Mouse (Mus musculus): ENCODE measurements around the gene Bphl. TPM values are rescaled to one million over a fixed set of nuclear protein-coding genes. Genes with fewer than 3 reads are reported as not detected.

Bphl gene
- 50.7 and 53.5 TPM in 2 replicates for polyA plus RNA-seq (2012; rRNA removed)

GRCm38 (mm10) chr13:34037172-34038055 is at the start of gene Bphl:
Bphl (plus strand) TSS chr13:34037597.

GRCm38 (mm10) chr13:34002058-34003006 is 35.1 kb upstream of the Bphl start, which contains the start of the genes Ripk1 and Serpinb6a:
Ripk1 (plus strand) TSS chr13:34002363.
Serpinb6a (minus strand) TSS chr13:34002794.

GRCm38 (mm10) chr13:34077492-34078271 is 40.3 kb downstream of the Bphl start, which contains the start of gene Tubb2a:
Tubb2a (minus strand) TSS chr13:34078007.

Other genes with a start within 250 kb of the Bphl start
- not detected in 2 replicates for gene Serpinb6e, start 194.2 kb upstream of the Bphl start, polyA plus RNA-seq (2012; rRNA removed)
- not detected in 2 replicates for gene Serpinb6c, start 131.9 kb upstream of the Bphl start, polyA plus RNA-seq (2012; rRNA removed)
- gene Nqo2, start 72.9 kb upstream of the Bphl start, polyA plus RNA-seq (2012; rRNA removed): 4.7 and 5.5 TPM in 2 replicates
- gene Ripk1, start 35.2 kb upstream of the Bphl start, polyA plus RNA-seq (2012; rRNA removed): 15.1 and 18.5 TPM in 2 replicates
- gene Serpinb6a, start 34.8 kb upstream of the Bphl start, polyA plus RNA-seq (2012; rRNA removed): 85.9 and 88.4 TPM in 2 replicates
- gene Tubb2a, start 40.4 kb downstream of the Bphl start, polyA plus RNA-seq (2012; rRNA removed): 357 and 364 TPM in 2 replicates
- 39.9 and 49.9 TPM in 2 replicates for gene Tubb2b, start 92.9 kb downstream of the Bphl start, polyA plus RNA-seq (2012; rRNA removed)
- 223 and 253 TPM in 2 replicates for gene Psmg4, start 125.4 kb downstream of the Bphl start, polyA plus RNA-seq (2012; rRNA removed)

Data from ovary, adult 2 months (tissue).